Mouse (Mus musculus): ENCODE results near the gene Dph2. TPM values are rescaled to one million over a fixed set of nuclear protein-coding genes. Genes with fewer than 3 reads are reported as not detected.

The Dph2 gene
- polyA plus RNA-seq, 1 experiment from 2014 or later: 21.4 TPM

- WGBS: 95% methylated on average over 6 of the region's 6 CpGs
- Histone ChIP-seq H3K27ac (ENCODE audit: low read depth) (no peak overlapping the region), H3K4me2 (no peak overlapping the region), H3K9ac (no peak overlapping the region), H3K9me3 (ENCODE audit: low read depth, low read length) (no peaks in the 10 kb centered on the region), H3K27me3 (ENCODE audit: insufficient read depth, low read length) (no peaks in the 10 kb centered on the region), H3K4me3 (ENCODE audit: low read depth, low read length) (no peak overlapping the region), H3K4me1 (ENCODE audit: insufficient read depth) (no peaks in the 10 kb centered on the region), H3K36me3 (ENCODE audit: insufficient read depth) (peaks cover 63% of the 10 kb centered on the region)
- no peak for TF ChIP-seq CTCF (IDR thresholded peaks at IDR 0.05; ENCODE audit: low read depth)
- DNase-seq: no peak
- ATAC-seq (ENCODE audit: insufficient read depth): no peak
Measured at GRCm38 (mm10) chr4:117896031-117896430, 4.2 kb upstream of the Dph2 start.

GRCm38 (mm10) chr4:117895339-117895738 lies 3.5 kb upstream of the Dph2 start:
- H3K4me2 ChIP-seq: no peak overlapping the region
- no peak for TF ChIP-seq CTCF (IDR thresholded peaks at IDR 0.05; ENCODE audit: low read depth)
- H3K36me3 ChIP-seq (ENCODE audit: insufficient read depth): peaks cover 56% of the 10 kb centered on the region
- H3K4me3 ChIP-seq (ENCODE audit: low read depth, low read length): no peak overlapping the region
- ATAC-seq (ENCODE audit: insufficient read depth) (no peak), DNase-seq (no peak)
- H3K9me3 ChIP-seq (ENCODE audit: low read depth, low read length): no peaks in the 10 kb centered on the region
- no peak overlapping the region for H3K27ac ChIP-seq (ENCODE audit: low read depth)
- 81% methylated on average over 7 of the region's 7 CpGs for WGBS
- H3K4me1 ChIP-seq (ENCODE audit: insufficient read depth): no peaks in the 10 kb centered on the region
- H3K27me3 ChIP-seq (ENCODE audit: insufficient read depth, low read length): no peaks in the 10 kb centered on the region
- H3K9ac ChIP-seq: no peak overlapping the region

- Histone ChIP-seq H3K27me3 (ENCODE audit: insufficient read depth, low read length) (no peaks in the 10 kb centered on the region), H3K4me1 (ENCODE audit: insufficient read depth) (no peaks in the 10 kb centered on the region), H3K27ac (ENCODE audit: low read depth) (no peak overlapping the region), H3K36me3 (ENCODE audit: insufficient read depth) (peaks cover 55% of the 10 kb centered on the region), H3K4me2 (no peak overlapping the region), H3K4me3 (ENCODE audit: low read depth, low read length) (no peak overlapping the region), H3K9ac (no peak overlapping the region), H3K9me3 (ENCODE audit: low read depth, low read length) (no peaks in the 10 kb centered on the region)
- TF ChIP-seq CTCF (IDR thresholded peaks at IDR 0.05; ENCODE audit: low read depth): no peak
- DNase-seq (no peak), ATAC-seq (ENCODE audit: insufficient read depth) (no peak)
- WGBS: 81% methylated on average over 8 of the region's 8 CpGs
Measured at GRCm38 (mm10) chr4:117894601-117895000, 2.8 kb upstream of the Dph2 start.

GRCm38 (mm10) chr4:117893376-117893775 lies 1.5 kb upstream of the Dph2 start:
- Histone ChIP-seq H3K4me1 (ENCODE audit: insufficient read depth) (no peaks in the 10 kb centered on the region), H3K4me2 (no peak overlapping the region), H3K27ac (ENCODE audit: low read depth) (no peak overlapping the region), H3K4me3 (ENCODE audit: low read depth, low read length) (no peak overlapping the region), H3K9me3 (ENCODE audit: low read depth, low read length) (no peaks in the 10 kb centered on the region), H3K36me3 (ENCODE audit: insufficient read depth) (peaks cover 48% of the 10 kb centered on the region), H3K27me3 (ENCODE audit: insufficient read depth, low read length) (no peaks in the 10 kb centered on the region), H3K9ac (no peak overlapping the region)
- ATAC-seq (ENCODE audit: insufficient read depth) (no peak), DNase-seq (peak; percentile 87)
- WGBS: 16% methylated on average over 9 of the region's 9 CpGs
- TF ChIP-seq CTCF (IDR thresholded peaks at IDR 0.05; ENCODE audit: low read depth): no peak

- ATAC-seq (ENCODE audit: insufficient read depth) (no peak), DNase-seq (no peak)
- H3K27ac ChIP-seq (ENCODE audit: low read depth): no peak overlapping the region
- WGBS: 88% methylated on average over 8 of the region's 8 CpGs
- peaks cover 24% of the 10 kb centered on the region for H3K36me3 ChIP-seq (ENCODE audit: insufficient read depth)
- peaks cover 5% of the 10 kb centered on the region for H3K4me1 ChIP-seq (ENCODE audit: insufficient read depth)
- H3K4me3 ChIP-seq (ENCODE audit: low read depth, low read length): peak overlapping the region; percentile 78; the same call in 1 of the 2 replicates
- H3K27me3 ChIP-seq (ENCODE audit: insufficient read depth, low read length): no peaks in the 10 kb centered on the region
- TF ChIP-seq CTCF (IDR thresholded peaks at IDR 0.05; ENCODE audit: low read depth): no peak
- H3K4me2 ChIP-seq: peak overlapping the region; percentile 78; the same call in 1 of the 2 replicates
- no peaks in the 10 kb centered on the region for H3K9me3 ChIP-seq (ENCODE audit: low read depth, low read length)
- H3K9ac ChIP-seq: no peak overlapping the region
Measured at GRCm38 (mm10) chr4:117890750-117891149, 1.1 kb downstream of the Dph2 start.

- ATAC-seq (ENCODE audit: insufficient read depth): no peak
- no peaks in the 10 kb centered on the region for H3K27me3 ChIP-seq (ENCODE audit: insufficient read depth, low read length)
- no peak overlapping the region for H3K4me2 ChIP-seq
- no peak overlapping the region for H3K27ac ChIP-seq (ENCODE audit: low read depth)
- peaks cover 5% of the 10 kb centered on the region for H3K4me1 ChIP-seq (ENCODE audit: insufficient read depth)
- H3K36me3 ChIP-seq (ENCODE audit: insufficient read depth): peaks cover 26% of the 10 kb centered on the region
- H3K4me3 ChIP-seq (ENCODE audit: low read depth, low read length): no peak overlapping the region
- H3K9ac ChIP-seq: no peak overlapping the region
- no peak for DNase-seq
- 86% methylated on average over 14 of the region's 14 CpGs for WGBS
- no peak for TF ChIP-seq CTCF (IDR thresholded peaks at IDR 0.05; ENCODE audit: low read depth)
- H3K9me3 ChIP-seq (ENCODE audit: low read depth, low read length): no peaks in the 10 kb centered on the region
Measured at GRCm38 (mm10) chr4:117890031-117890430, 1.8 kb downstream of the Dph2 start.

GRCm38 (mm10) chr4:117889471-117889870 lies 2.4 kb downstream of the Dph2 start:
- Histone ChIP-seq H3K36me3 (ENCODE audit: insufficient read depth) (peaks cover 27% of the 10 kb centered on the region), H3K9ac (no peak overlapping the region), H3K4me2 (no peak overlapping the region), H3K4me1 (ENCODE audit: insufficient read depth) (peaks cover 5% of the 10 kb centered on the region), H3K27ac (ENCODE audit: low read depth) (no peak overlapping the region), H3K4me3 (ENCODE audit: low read depth, low read length) (no peak overlapping the region), H3K9me3 (ENCODE audit: low read depth, low read length) (no peaks in the 10 kb centered on the region), H3K27me3 (ENCODE audit: insufficient read depth, low read length) (no peaks in the 10 kb centered on the region)
- DNase-seq (no peak), ATAC-seq (ENCODE audit: insufficient read depth) (no peak)
- WGBS: 88% methylated on average over 15 of the region's 15 CpGs
- TF ChIP-seq CTCF (IDR thresholded peaks at IDR 0.05; ENCODE audit: low read depth): no peak

- no peak for TF ChIP-seq CTCF (IDR thresholded peaks at IDR 0.05; ENCODE audit: low read depth)
- Histone ChIP-seq H3K4me3 (ENCODE audit: low read depth, low read length) (peak overlapping the region; percentile 95; the same call in 1 of the 2 replicates), H3K36me3 (ENCODE audit: insufficient read depth) (peaks cover 26% of the 10 kb centered on the region), H3K4me2 (no peak overlapping the region), H3K27ac (ENCODE audit: low read depth) (no peak overlapping the region), H3K27me3 (ENCODE audit: insufficient read depth, low read length) (no peaks in the 10 kb centered on the region), H3K9ac (no peak overlapping the region), H3K9me3 (ENCODE audit: low read depth, low read length) (no peaks in the 10 kb centered on the region), H3K4me1 (ENCODE audit: insufficient read depth) (peaks cover 8% of the 10 kb centered on the region)
- no peak for DNase-seq
- ATAC-seq (ENCODE audit: insufficient read depth): no peak
- 72% methylated on average over 2 of the region's 2 CpGs for WGBS
Measured at GRCm38 (mm10) chr4:117887920-117888319, 3.9 kb downstream of the Dph2 start.

Measured in lung, embryonic 14.5 days (tissue).